Mouse (Mus musculus) hindbrain, embryonic 12.5 days (tissue): ENCODE data around the gene Abcb8. TPM values are rescaled to one million over a fixed set of nuclear protein-coding genes. Genes with fewer than 3 reads are reported as not detected.

Source experiments
- ATAC-seq: fragments of 200-750 bp; cut with Nextera tagmentation; 2 replicates; pipeline ENCODE4 v1.8.0; 2017; ENCODE audit warnings: moderate TSS enrichment; ENCODE audit not compliant: low FRiP score
- H3K27ac ChIP-seq: fragments of 300-500 bp; sonication (generic); 2 replicates; pipeline ENCODE4 v1.5.1; 2016; ENCODE audit warnings: mild to moderate bottlenecking
- H3K27me3 ChIP-seq: fragments of 300-500 bp; sonication (generic); 2 replicates; pipeline ENCODE4 v1.6.1; 2016; ENCODE audit warnings: mild to moderate bottlenecking
- H3K36me3 ChIP-seq: fragments of 300-500 bp; sonication (generic); 2 replicates; pipeline ENCODE4 v1.6.1; 2016; ENCODE audit warnings: mild to moderate bottlenecking
- H3K4me1 ChIP-seq: fragments of 300-500 bp; sonication (generic); 2 replicates; pipeline ENCODE4 v1.6.1; 2016
- H3K4me2 ChIP-seq: fragments of 300-500 bp; sonication (generic); replicated peaks from 2 replicates; pipeline ENCODE4 v1.6.1; 2016; ENCODE audit warnings: mild to moderate bottlenecking
- H3K4me3 ChIP-seq: fragments of 300-500 bp; sonication (generic); 2 replicates; pipeline ENCODE4 v1.5.1; 2016; ENCODE audit warnings: mild to moderate bottlenecking
- H3K9ac ChIP-seq: fragments of 300-500 bp; sonication (generic); 2 replicates; pipeline ENCODE4 v1.6.1; 2016; ENCODE audit warnings: mild to moderate bottlenecking, moderate library complexity
- H3K9me3 ChIP-seq: fragments of 300-500 bp; sonication (generic); replicated peaks from 2 replicates; pipeline ENCODE4 v1.6.1; 2016; ENCODE audit warnings: mild to moderate bottlenecking
- WGBS: fragments of 180-500 bp; shearing (Covaris S2); methylation state at CpG from one replicate; pipeline ENCODE4 v1.1.7; 2016; 5-methylcytosine and 5-hydroxymethylcytosine counted together
- polyA plus RNA-seq: library from polyadenylated mRNA; unstranded; fragments of >200 nt; fragmentation: Nextera tagmentation; extraction: Ambion mirVana; gene quantifications from 2 replicates; pipeline ENCODE4 v1.2.1, GENCODE M21; 2016

Gene Abcb8
- 38.7 and 43.5 TPM in 2 replicates for polyA plus RNA-seq

- Histone ChIP-seq H3K4me3 (peak within 1 kb of the TSS; percentile 48), H3K9me3 (no peaks in the 10 kb centered on the region), H3K9ac (peak within 1 kb of the TSS; percentile 49; the same call in 1 of the 2 replicates), H3K4me2 (peak within 1 kb of the TSS; percentile 45), H3K27me3 (peaks cover 14% of the 10 kb centered on the region), H3K27ac (peak within 1 kb of the TSS; percentile 67), H3K36me3 (no peaks in the 10 kb centered on the region), H3K4me1 (no peaks in the 10 kb centered on the region; the same call in 1 of the 2 replicates)
- ATAC-seq, result no peak
- WGBS, result 22% methylated on average over 7 of the region's 7 CpGs
Measured at GRCm38 (mm10) chr5:24393392-24393997, at the start of gene Abcb8. Gene Abcb8, plus strand, starts transcription at chr5:24393663.

- no peak overlapping the region for H3K4me3 ChIP-seq
- peak overlapping the region; percentile 26 for H3K4me2 ChIP-seq
- H3K4me1 ChIP-seq, result peaks cover 64% of the 10 kb centered on the region
- 3% methylated on average over 2 of the region's 2 CpGs for WGBS
- peaks cover 10% of the 10 kb centered on the region; the same call in 1 of the 2 replicates for H3K27me3 ChIP-seq
- peak; percentile 68 for ATAC-seq
- H3K9ac ChIP-seq, result peak overlapping the region; percentile 45
- H3K9me3 ChIP-seq, result no peaks in the 10 kb centered on the region
- H3K27ac ChIP-seq, result peak overlapping the region; percentile 97
- no peaks in the 10 kb centered on the region for H3K36me3 ChIP-seq
Measured at GRCm38 (mm10) chr5:24343977-24344436, 49.5 kb upstream of the Abcb8 start.

- H3K4me1 ChIP-seq, result peaks cover 70% of the 10 kb centered on the region
Measured at GRCm38 (mm10) chr5:24344477-24345051, 48.9 kb upstream of the Abcb8 start.

GRCm38 (mm10) chr5:24346313-24346712 lies 47.1 kb upstream of the Abcb8 start:
- Histone ChIP-seq H3K4me3 (no peak overlapping the region), H3K9me3 (no peaks in the 10 kb centered on the region), H3K27ac (no peak overlapping the region), H3K4me1 (peaks cover 83% of the 10 kb centered on the region), H3K36me3 (no peaks in the 10 kb centered on the region), H3K9ac (no peak overlapping the region), H3K4me2 (no peak overlapping the region), H3K27me3 (peaks cover 26% of the 10 kb centered on the region)
- 87% methylated on average over 7 of the region's 7 CpGs for WGBS
- no peak for ATAC-seq

More at GRCm38 (mm10) chr5:24344477-24345051, 48.9 kb upstream of the Abcb8 start:
- ATAC-seq, result peak; percentile 58
- H3K27ac ChIP-seq, result peak overlapping the region; percentile 97
- no peaks in the 10 kb centered on the region for H3K36me3 ChIP-seq
- peaks cover 16% of the 10 kb centered on the region for H3K27me3 ChIP-seq
- no peak overlapping the region for H3K4me3 ChIP-seq
- 16% methylated on average over 11 of the region's 12 CpGs for WGBS
- peak overlapping the region; percentile 45 for H3K9ac ChIP-seq
- H3K9me3 ChIP-seq, result no peaks in the 10 kb centered on the region
- H3K4me2 ChIP-seq, result peak overlapping the region; percentile 26

GRCm38 (mm10) chr5:24347186-24347875 lies 46.1 kb upstream of the Abcb8 start:
- H3K9me3 ChIP-seq, result no peaks in the 10 kb centered on the region
- H3K4me2 ChIP-seq, result peak overlapping the region; percentile 98
- 0 out of 2 replicates have a peak overlapping the region, but pooled peaks have one; percentile 17 for H3K27ac ChIP-seq
- H3K4me1 ChIP-seq, result peaks cover 79% of the 10 kb centered on the region
- H3K9ac ChIP-seq, result peak overlapping the region; percentile 27; the same call in 1 of the 2 replicates
- ATAC-seq, result no peak
- peaks cover 26% of the 10 kb centered on the region for H3K27me3 ChIP-seq
- 54% methylated on average over 7 of the region's 7 CpGs for WGBS
- peak overlapping the region; percentile 48; the same call in 1 of the 2 replicates for H3K4me3 ChIP-seq
- no peaks in the 10 kb centered on the region for H3K36me3 ChIP-seq

GRCm38 (mm10) chr5:24348128-24348527 lies 45.3 kb upstream of the Abcb8 start:
- Histone ChIP-seq H3K4me2 (peak overlapping the region; percentile 98), H3K4me1 (peaks cover 79% of the 10 kb centered on the region), H3K36me3 (no peaks in the 10 kb centered on the region), H3K27ac (peak overlapping the region; percentile 60), H3K9me3 (no peaks in the 10 kb centered on the region), H3K4me3 (peak overlapping the region; percentile 48), H3K9ac (peak overlapping the region; percentile 76), H3K27me3 (peaks cover 26% of the 10 kb centered on the region)
- under 1% methylated on average over 40 of the region's 41 CpGs for WGBS
- no peak for ATAC-seq

- Histone ChIP-seq H3K4me3 (peak overlapping the region; percentile 48), H3K27me3 (peaks cover 26% of the 10 kb centered on the region), H3K36me3 (no peaks in the 10 kb centered on the region), H3K4me1 (peaks cover 79% of the 10 kb centered on the region), H3K9ac (peak overlapping the region; percentile 76), H3K9me3 (no peaks in the 10 kb centered on the region), H3K4me2 (peak overlapping the region; percentile 98), H3K27ac (peak overlapping the region; percentile 60)
- no peak for ATAC-seq
- 1% methylated on average over 27 of the region's 30 CpGs for WGBS
Measured at GRCm38 (mm10) chr5:24348546-24348945, 44.9 kb upstream of the Abcb8 start.

- Histone ChIP-seq H3K4me2 (peak overlapping the region; percentile 98), H3K27ac (peak overlapping the region; percentile 12; the same call in 1 of the 2 replicates)
- WGBS, result 50% methylated on average over 3 of the region's 3 CpGs
Measured at GRCm38 (mm10) chr5:24350073-24350472, 43.4 kb upstream of the Abcb8 start.

GRCm38 (mm10) chr5:24350531-24351250 lies 42.8 kb upstream of the Abcb8 start:
- Histone ChIP-seq H3K4me1 (peaks cover 66% of the 10 kb centered on the region), H3K9me3 (no peaks in the 10 kb centered on the region), H3K36me3 (no peaks in the 10 kb centered on the region), H3K4me2 (peak overlapping the region; percentile 98), H3K9ac (peak overlapping the region; percentile 79), H3K27ac (peak overlapping the region; percentile 98), H3K27me3 (peaks cover 28% of the 10 kb centered on the region), H3K4me3 (peak overlapping the region; percentile 53)
- 36% methylated on average over 13 of the region's 15 CpGs for WGBS
- ATAC-seq, result no peak; the same call in 1 of the 2 replicates

More at GRCm38 (mm10) chr5:24350073-24350472, 43.4 kb upstream of the Abcb8 start:
- Histone ChIP-seq H3K4me3 (peak overlapping the region; percentile 53), H3K4me1 (peaks cover 72% of the 10 kb centered on the region), H3K27me3 (peaks cover 28% of the 10 kb centered on the region), H3K9me3 (no peaks in the 10 kb centered on the region), H3K9ac (peak overlapping the region; percentile 79), H3K36me3 (no peaks in the 10 kb centered on the region)
- no peak for ATAC-seq

- H3K27me3 ChIP-seq, result peaks cover 28% of the 10 kb centered on the region
- peak; percentile 46 for ATAC-seq
- peak within 1 kb of the TSS; percentile 79 for H3K9ac ChIP-seq
- H3K4me3 ChIP-seq, result peak within 1 kb of the TSS; percentile 53
- peak within 1 kb of the TSS; percentile 98 for H3K4me2 ChIP-seq
- WGBS, result under 1% methylated on average over 51 of the region's 53 CpGs
- H3K9me3 ChIP-seq, result no peaks in the 10 kb centered on the region
- peaks cover 66% of the 10 kb centered on the region for H3K4me1 ChIP-seq
- no peaks in the 10 kb centered on the region for H3K36me3 ChIP-seq
- H3K27ac ChIP-seq, result peak within 1 kb of the TSS; percentile 98
Measured at GRCm38 (mm10) chr5:24351278-24351677, 42.2 kb upstream of the Abcb8 start, which contains the start of gene Kcnh2. Gene Kcnh2, minus strand, starts transcription at chr5:24351604.

GRCm38 (mm10) chr5:24351701-24352171 lies 41.7 kb upstream of the Abcb8 start:
- H3K27me3 ChIP-seq, result peaks cover 28% of the 10 kb centered on the region
- peaks cover 66% of the 10 kb centered on the region for H3K4me1 ChIP-seq

More at GRCm38 (mm10) chr5:24351701-24352171, 41.7 kb upstream of the Abcb8 start:
- ATAC-seq, result peak; percentile 82
- Histone ChIP-seq H3K9me3 (no peaks in the 10 kb centered on the region), H3K9ac (peak overlapping the region; percentile 79), H3K4me3 (peak overlapping the region; percentile 53), H3K4me2 (peak overlapping the region; percentile 98), H3K36me3 (no peaks in the 10 kb centered on the region), H3K27ac (peak overlapping the region; percentile 98)
- WGBS, result under 1% methylated on average over 35 of the region's 41 CpGs
